Mouse (Mus musculus): ENCODE results near the gene Mybbp1a. TPM values are rescaled to one million over a fixed set of nuclear protein-coding genes. Genes with fewer than 3 reads are reported as not detected.

Mybbp1a gene
- total and polyA plus RNA-seq, 3 experiments: 174 to 816 (median 245) TPM

DNA sequence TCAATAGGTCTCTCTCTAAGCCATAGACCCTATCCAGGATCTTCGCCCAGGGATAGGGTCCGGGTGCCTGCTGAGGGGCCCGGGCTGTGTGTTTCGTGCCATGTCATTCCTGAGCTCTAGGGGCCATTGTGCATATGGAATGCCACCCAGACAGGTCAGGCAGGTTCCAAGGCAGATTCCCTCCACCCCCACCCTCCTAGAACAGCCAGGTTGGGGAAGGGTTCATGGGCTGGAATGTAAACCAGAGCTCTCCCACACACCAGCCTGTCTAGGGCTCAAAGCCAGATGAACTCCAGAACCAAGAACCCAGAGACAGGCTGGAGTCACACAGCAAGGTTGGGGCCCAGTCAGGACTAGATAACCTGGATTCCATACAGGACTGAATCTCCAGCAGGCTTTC, 32.4 kb downstream of the Mybbp1a start:
- Histone ChIP-seq H3K4me2 (ENCODE audit: insufficient read depth, low read depth, poor library complexity, severe bottlenecking) (no peak overlapping the region), H3K36me3 (replicated peaks in 1 of 2; ENCODE audit: control insufficient read depth in 1 of 2, insufficient read depth in 1 of 2, low read length in 1 of 2) (no peaks in the 10 kb centered on the region), H3K27ac (ENCODE audit: insufficient read depth, low read depth) (no peak overlapping the region), H3K27me3 (replicated peaks) (peaks cover 2% of the 10 kb centered on the region), H3K79me2 (replicated peaks; ENCODE audit: control insufficient read depth, extremely low read depth, insufficient read depth, poor library complexity, severe bottlenecking) (no peaks in the 10 kb centered on the region), H3K9me3 (replicated peaks; ENCODE audit: low read length) (no peaks in the 10 kb centered on the region), H3K4me3 (replicated peaks in 1 of 3; ENCODE audit: low read depth in 2 of 3, low read length in 2 of 3, poor library complexity in 1 of 3) (no peak overlapping the region), H3K9ac (ENCODE audit: insufficient read depth, low read depth) (no peak overlapping the region), H3K4me1 (ENCODE audit: control insufficient read depth in 1 of 2, insufficient read depth in 2 of 2) (peaks cover 10 to 25% of the 10 kb centered on the region in 2 experiments)
- no peak for DNase-seq (ENCODE audit: extremely low read depth)
- no peak for TF ChIP-seq CHD1 (IDR thresholded peaks at IDR 0.05; ENCODE audit: low read depth, low read length)
- TF ChIP-seq HCFC1 (IDR thresholded peaks at IDR 0.05; ENCODE audit: low read depth, low read length): no peak
- TF ChIP-seq TCF12 (IDR thresholded peaks at IDR 0.05; ENCODE audit: low read depth, low read length): no peak
- no peak for TF ChIP-seq MAFK (IDR thresholded peaks at IDR 0.05; ENCODE audit: insufficient replicate concordance, low read length)
- TF ChIP-seq SIN3A (IDR thresholded peaks at IDR 0.05; ENCODE audit: low read length): no peak
- TF ChIP-seq POLR2AphosphoS2 (IDR thresholded peaks at IDR 0.05; ENCODE audit: low read depth, low read length): no peak
- TF ChIP-seq CHD2 (IDR thresholded peaks at IDR 0.05; ENCODE audit: low read length): no peak
- TF ChIP-seq UBTF (IDR thresholded peaks at IDR 0.05; ENCODE audit: low read depth, low read length): no peak
- TF ChIP-seq PAX5 (IDR thresholded peaks at IDR 0.05; ENCODE audit: low read length): no peak
- TF ChIP-seq CTCF (conservative IDR thresholded peaks at IDR 0.05 in 1 of 2, IDR thresholded peaks at IDR 0.05 in 1 of 2; ENCODE audit: low read depth in 2 of 2, low read length in 2 of 2): no peak
- dilution Hi-C loops (cut with MboI; ENCODE audit: extremely low pct_ligation_motif_present, extremely low pct_unique_long_range_greater_than_20kb, low sequenced_read_pairs) (no loop called here), in situ Hi-C loops (cut with MboI; ENCODE audit: low pct_ligation_motif_present, low pct_unique_long_range_greater_than_20kb, low sequenced_read_pairs) (no loop called here)

DNA sequence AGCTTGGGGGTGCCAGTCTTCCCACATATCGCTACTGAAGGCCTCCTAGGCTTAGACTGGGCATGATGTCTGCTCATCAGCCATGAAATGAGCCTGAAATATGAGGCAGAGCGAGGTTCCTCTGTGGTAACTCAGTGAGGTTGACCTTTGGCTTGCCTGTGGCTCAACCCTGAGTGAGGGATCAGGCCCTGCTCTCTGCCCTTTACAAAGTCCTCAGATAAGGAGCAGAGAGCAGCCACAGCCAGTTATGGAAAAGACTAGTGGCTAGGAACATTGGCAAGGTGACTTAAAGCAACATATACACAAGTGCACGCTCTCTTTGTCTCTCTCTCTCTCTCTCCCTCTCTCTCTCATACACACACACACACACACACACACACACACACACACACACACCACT, 33.8 kb downstream of the Mybbp1a start:
- peaks cover 6 to 11% of the 10 kb centered on the region in 2 experiments; a peak in 3 of 4 replicates for H3K4me1 ChIP-seq (ENCODE audit: control insufficient read depth in 1 of 2, insufficient read depth in 2 of 2)
- H3K79me2 ChIP-seq (replicated peaks; ENCODE audit: control insufficient read depth, extremely low read depth, insufficient read depth, poor library complexity, severe bottlenecking): no peaks in the 10 kb centered on the region
- TF ChIP-seq IRF4 (IDR thresholded peaks at IDR 0.05; ENCODE audit: low read depth, low read length) (no peak), MAZ (IDR thresholded peaks at IDR 0.05; ENCODE audit: low read depth, low read length) (no peak), USF2 (conservative IDR thresholded peaks at IDR 0.05; ENCODE audit: low read depth, low read length) (no peak), POLR2A (IDR thresholded peaks at IDR 0.05; ENCODE audit: low read depth, low read length) (no peak), BHLHE40 (IDR thresholded peaks at IDR 0.05; ENCODE audit: low read depth, low read length) (no peak), USF1 (IDR thresholded peaks at IDR 0.05; ENCODE audit: low read depth, low read length) (no peak), HCFC1 (IDR thresholded peaks at IDR 0.05; ENCODE audit: low read depth, low read length) (no peak), ZC3H11A (IDR thresholded peaks at IDR 0.05; ENCODE audit: low read depth, low read length) (no peak), POLR2AphosphoS2 (IDR thresholded peaks at IDR 0.05; ENCODE audit: low read depth, low read length) (no peak), MAFK (IDR thresholded peaks at IDR 0.05; ENCODE audit: insufficient replicate concordance, low read length) (no peak)
- H3K4me2 ChIP-seq (ENCODE audit: insufficient read depth, low read depth, poor library complexity, severe bottlenecking): no peak overlapping the region
- peaks cover 6% of the 10 kb centered on the region for H3K27me3 ChIP-seq (replicated peaks)
- no peak for DNase-seq (ENCODE audit: extremely low read depth)
- no peaks in the 10 kb centered on the region for H3K9me3 ChIP-seq (replicated peaks; ENCODE audit: low read length)
- dilution Hi-C loops (cut with MboI; ENCODE audit: extremely low pct_ligation_motif_present, extremely low pct_unique_long_range_greater_than_20kb, low sequenced_read_pairs): no loop called here
- H3K27ac ChIP-seq (ENCODE audit: insufficient read depth, low read depth): no peak overlapping the region
- H3K36me3 ChIP-seq (replicated peaks in 1 of 2; ENCODE audit: control insufficient read depth in 1 of 2, insufficient read depth in 1 of 2, low read length in 1 of 2): no peaks in the 10 kb centered on the region
- no peak overlapping the region for H3K9ac ChIP-seq (ENCODE audit: insufficient read depth, low read depth)
- no peak overlapping the region for H3K4me3 ChIP-seq (replicated peaks in 1 of 3; ENCODE audit: low read depth in 2 of 3, low read length in 2 of 3, poor library complexity in 1 of 3)
- in situ Hi-C loops (cut with MboI; ENCODE audit: low pct_ligation_motif_present, low pct_unique_long_range_greater_than_20kb, low sequenced_read_pairs): no loop called here

Data from CH12.LX (cell line).